Mouse (Mus musculus): ENCODE measurements around the gene Olfr325.
"Not testable (repeated sequence)": the region's sequence is repeated elsewhere in the genome, so short reads cannot be mapped to it uniquely, and the experiment has no call there.

The Olfr325 gene

GRCm38 (mm10) chr11:58577430-58577829, at the start of gene Olfr325:
Olfr325 (plus strand) TSS chr11:58577730.
- DNase-seq, result no peak

GRCm38 (mm10) chr11:58534736-58535135, 42.8 kb upstream of the Olfr325 start, which contains the start of gene Olfr330:
Olfr330 (minus strand) TSS chr11:58534836.
- not testable (repeated sequence) for DNase-seq

- DNase-seq, result no peak
These were observed 31.2 kb upstream of the Olfr325 start, which contains the start of gene Olfr329-ps for GRCm38 (mm10) chr11:58546322-58546721. Olfr329-ps (minus strand) TSS chr11:58546422.

GRCm38 (mm10) chr11:58555536-58555935, 22.0 kb upstream of the Olfr325 start, which contains the start of gene Olfr328:
Olfr328 (minus strand) TSS chr11:58555636.
- no peak for DNase-seq

DNA sequence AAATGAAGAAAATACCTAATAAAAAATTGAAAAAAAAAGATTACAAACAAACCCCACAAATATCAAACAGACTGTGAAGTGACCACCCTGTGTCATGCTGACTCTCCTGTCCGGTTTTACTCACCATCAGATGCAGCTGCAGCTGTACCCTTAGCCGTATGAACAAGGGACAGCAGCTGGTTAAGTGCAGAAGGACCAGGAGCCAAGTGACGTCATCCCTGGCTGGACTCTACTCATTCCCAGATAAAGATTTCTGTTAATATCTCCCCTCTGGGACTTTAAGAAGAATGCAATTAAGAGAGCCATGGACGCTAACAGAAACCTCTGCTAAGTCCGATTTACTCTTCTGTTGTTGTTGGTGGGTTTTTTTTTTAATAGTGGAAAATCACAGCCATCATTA, 7.1 kb upstream of the Olfr325 start, which contains the start of gene Olfr224:
TSS of gene Olfr224 (minus strand) at position 149 of the 400 bp plus-strand sequence.
- peak; percentile 67 for DNase-seq

GRCm38 (mm10) chr11:58578636-58579035, 1.1 kb downstream of the Olfr325 start:
- DNase-seq, result no peak

- peak; percentile 57 for DNase-seq
These were observed 10.4 kb downstream of the Olfr325 start for GRCm38 (mm10) chr11:58587898-58588348.

DNA sequence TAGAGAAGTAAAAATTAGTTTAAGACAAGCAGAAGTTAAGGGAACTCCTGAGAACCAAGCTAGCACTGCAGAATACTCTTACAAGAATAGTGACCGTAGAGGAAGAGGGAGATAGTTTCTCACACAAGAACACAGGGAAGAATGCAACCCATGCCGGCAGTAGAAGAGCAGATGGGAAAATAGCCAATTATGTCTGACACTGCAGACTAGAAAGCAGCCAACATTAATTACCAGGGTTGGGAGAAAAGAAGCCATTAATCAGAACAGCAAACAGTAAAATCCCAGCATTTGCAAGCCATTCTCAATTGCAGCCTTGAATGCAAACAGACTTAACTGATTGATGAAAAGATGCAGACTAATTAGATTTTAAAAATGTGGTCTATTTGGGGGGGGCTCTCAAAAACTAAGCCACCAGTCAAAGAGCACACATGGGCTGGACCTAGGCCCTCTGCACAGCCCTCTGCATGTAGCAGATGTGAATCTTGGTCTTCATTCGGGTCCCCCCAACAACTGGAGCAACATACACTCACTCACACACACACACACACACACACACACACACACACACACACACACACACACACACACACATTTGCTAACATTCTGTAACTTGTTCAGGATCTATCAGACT, 11.2 kb downstream of the Olfr325 start:
- no peak for DNase-seq

- no peak for DNase-seq
These were observed 17.3 kb downstream of the Olfr325 start, which contains the start of gene Olfr324 for GRCm38 (mm10) chr11:58594814-58595213. Olfr324 (plus strand) TSS chr11:58595114.

- DNase-seq, result no peak
These were observed 20.3 kb downstream of the Olfr325 start for GRCm38 (mm10) chr11:58597837-58598236.

DNA sequence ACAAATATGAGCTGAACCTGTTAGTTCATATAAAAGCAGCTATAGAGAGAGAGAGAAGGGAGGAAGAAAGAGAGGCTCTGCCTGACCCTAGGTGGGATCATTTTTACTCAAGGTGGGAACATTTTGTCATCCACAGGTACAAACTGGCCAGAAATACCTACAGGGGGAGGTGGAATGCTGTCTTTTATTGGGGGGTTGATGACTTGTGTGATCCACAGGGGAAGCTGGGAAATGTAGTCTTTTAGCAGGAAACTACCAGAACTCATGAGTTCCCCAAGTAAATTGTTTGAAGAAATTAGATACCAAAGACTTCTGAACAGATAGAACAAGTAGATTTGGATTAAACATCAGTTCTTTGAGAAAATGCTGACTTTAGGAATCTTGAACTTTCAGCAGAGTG, 24.5 kb downstream of the Olfr325 start:
- no peak for DNase-seq

DNA sequence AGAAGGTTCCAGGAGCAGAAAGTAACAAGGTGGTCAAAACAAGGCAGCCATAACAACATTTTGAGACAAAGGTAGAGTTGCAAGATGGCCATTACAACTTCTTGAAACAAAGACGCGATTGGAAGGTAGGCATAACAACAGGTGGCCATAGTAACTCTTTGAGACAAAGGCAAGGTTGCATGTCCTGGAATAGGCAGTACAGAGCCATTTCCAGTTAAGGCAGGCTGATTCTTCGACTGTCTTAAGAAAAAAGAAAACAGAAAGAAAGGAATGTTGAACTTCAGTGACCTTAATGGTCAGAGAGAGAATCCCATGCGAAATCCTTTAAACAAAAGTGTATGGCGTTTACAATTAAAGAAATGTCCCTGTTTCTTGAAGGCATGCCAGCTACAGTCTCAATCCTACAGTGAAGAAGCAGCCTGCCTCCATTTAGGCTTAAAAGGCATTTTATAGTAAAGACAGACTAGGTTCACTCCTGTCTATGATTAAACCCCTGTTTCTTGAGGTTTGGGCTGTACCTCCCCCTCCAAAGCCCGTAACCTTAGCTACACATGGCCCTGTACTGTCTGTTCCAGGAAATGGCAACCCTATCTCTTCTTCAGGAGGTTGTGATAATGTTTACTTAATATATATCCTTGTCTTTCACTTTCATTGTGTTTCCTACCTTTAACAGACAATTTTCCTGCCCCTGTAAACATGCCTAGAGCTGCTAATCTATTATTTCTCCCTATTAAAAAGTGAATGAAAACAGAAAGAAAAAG, 25.4 kb downstream of the Olfr325 start:
- no peak for DNase-seq

DNA sequence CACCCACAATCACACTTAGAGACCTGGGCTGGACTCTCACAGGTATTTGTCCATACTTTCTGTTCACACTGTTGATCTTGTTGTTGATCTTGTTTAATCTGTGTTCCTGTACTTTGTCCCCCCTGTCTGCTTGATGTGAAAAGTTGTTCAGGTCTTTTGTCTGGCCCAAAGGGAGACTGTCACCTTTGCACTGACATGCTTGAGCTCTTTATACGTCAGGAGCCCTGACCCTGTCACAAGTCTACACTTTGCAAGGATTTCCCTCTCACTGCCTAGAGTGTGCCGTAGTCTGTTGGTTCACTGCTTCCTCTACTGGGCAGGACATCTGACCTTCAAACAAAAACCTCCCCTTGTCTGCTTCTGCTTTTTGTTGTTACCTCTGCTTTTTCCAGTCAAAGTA, 27.2 kb downstream of the Olfr325 start:
- no peak for DNase-seq

DNA sequence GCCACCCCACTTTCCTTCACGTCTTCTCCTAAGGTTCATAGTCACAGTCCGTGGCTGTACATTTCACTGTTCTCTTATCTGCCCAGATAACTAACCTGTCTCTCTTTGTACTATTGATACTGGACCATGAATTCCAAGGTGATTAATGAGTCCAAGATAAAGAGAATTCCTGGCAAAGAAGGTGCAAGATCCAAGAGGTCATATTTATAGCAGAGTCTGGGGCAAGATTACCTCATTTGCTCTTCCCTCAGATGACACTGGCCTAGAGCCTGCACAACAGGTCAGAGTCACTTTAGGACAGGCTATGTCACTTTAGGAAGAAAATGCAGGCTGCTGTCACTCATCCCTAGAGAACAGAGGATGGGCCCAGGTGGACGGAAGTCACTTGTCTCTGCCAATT, 27.7 kb downstream of the Olfr325 start:
- no peak for DNase-seq

GRCm38 (mm10) chr11:58606177-58606919, 28.8 kb downstream of the Olfr325 start:
- no peak for DNase-seq

GRCm38 (mm10) chr11:58607030-58607429, 29.5 kb downstream of the Olfr325 start:
- no peak for DNase-seq

DNA sequence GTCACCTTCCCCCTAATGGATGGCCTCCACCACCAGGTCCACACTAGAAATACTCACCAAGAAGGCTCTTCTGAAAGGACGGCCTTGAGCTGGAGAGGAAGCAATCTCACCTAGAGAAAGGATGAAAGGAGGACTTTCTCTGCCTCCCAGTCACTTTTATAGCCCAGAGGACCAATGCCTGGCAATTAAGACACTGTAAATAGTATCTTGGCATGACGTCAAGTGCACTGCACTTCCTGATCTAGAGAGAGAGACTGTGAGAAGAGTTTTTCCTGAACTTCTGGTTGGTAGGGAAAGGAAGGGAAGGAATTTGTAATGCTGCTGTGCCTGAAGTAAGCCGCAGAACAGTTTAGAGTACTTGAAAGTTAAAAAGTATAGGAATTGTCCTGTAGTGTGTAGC, 35.8 kb downstream of the Olfr325 start:
- no peak for DNase-seq

GRCm38 (mm10) chr11:58614526-58614925, 37.0 kb downstream of the Olfr325 start:
- peak; percentile 17 for DNase-seq

- DNase-seq, result no peak
These were observed 38.4 kb downstream of the Olfr325 start, which contains the start of gene 2210407C18Rik for GRCm38 (mm10) chr11:58615975-58616374. 2210407C18Rik (minus strand) TSS chr11:58616075.

DNA sequence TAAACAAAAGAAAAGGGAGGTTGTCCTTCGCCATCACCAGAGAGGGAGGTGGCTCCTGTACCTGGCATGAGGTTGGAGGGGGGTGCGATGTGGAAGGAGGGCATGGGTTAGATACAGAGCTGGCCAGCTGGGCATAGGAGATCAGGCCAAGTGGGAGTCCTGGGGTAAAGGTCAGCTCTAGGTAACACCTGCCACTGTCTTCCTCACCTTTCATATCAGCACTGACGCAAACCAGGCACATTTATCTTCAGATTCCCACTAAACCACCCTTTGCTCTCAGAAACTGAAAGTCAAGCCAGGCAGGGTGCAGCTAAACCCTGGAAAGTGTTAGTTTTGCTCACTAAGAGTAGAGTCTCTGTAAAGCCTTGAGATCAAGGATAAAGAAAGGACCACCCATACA, 40.8 kb downstream of the Olfr325 start:
- DNase-seq, result no peak

DNA sequence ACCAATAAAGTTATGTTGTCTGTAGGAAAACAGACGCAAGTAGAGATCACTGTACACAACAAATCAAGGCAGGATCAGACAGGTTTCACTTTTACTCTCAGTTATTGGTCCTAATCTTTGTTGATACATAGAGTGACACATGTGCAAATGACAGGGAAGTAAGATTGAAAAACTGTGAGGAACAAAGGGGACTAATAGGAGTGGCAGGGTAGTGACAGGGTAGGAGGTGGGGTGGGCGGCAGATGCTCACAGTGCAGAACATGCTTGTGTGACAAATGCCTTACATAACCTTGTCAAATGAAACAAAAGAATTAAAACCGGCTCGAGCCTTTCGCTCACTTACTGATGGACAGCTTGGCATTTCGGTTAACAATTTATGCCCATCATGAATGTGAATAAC, 41.3 kb downstream of the Olfr325 start:
- no peak for DNase-seq

DNA sequence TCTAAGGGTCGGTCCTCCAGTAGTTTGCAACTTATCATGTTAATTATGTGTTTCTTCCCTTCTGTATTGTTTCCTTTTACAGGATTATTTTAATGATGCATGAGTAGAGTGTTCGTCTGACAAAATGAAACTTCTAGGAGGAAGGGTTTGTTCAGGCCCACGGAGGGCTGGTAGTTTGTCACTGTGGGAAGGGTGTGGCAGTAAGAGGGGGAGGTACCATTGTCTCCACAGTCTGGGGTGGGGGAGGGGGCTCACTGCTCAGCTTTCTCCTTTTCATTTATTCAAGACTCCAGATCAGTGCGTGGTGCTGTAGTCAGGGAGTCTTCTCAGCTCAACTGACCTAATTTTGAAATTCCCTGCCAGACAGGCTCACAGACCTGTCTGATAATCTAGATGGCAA, 48.6 kb downstream of the Olfr325 start:
- DNase-seq, result no peak

DNA sequence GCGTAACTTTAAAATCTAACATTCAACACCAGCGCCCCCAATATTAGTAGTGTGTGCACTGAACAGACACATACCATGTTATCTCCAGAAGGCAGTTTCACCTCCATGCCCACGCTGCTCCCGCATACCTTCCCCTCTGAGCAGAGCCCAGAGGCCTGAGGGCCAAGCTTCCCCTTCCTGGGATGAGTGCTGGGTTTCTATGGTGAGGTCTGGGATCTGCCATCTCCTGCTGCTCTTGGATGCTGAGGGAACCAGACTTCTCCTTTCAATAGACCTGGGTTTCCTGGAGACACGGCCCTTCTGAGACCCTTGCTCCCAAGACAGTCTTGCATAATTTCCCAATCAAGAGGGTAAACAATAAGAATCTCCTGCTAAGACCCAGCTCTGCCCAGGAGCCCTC, 52.9 kb downstream of the Olfr325 start, which contains the start of gene Olfr323:
TSS of gene Olfr323 (minus strand) at position 101 of the 400 bp plus-strand sequence.
- no peak for DNase-seq

Data from kidney, postnatal 10 days (tissue).